Mouse (Mus musculus) intestine, embryonic 14.5 days (tissue): ENCODE measurements around the gene Arhgef6. TPM values are rescaled to one million over a fixed set of nuclear protein-coding genes. Genes with fewer than 3 reads are reported as not detected.

Experiments used
- ATAC-seq: fragments of 200-750 bp; cut with Nextera tagmentation; replicated peaks from 2 replicates; pipeline ENCODE4 v1.8.0; 2017; ENCODE audit warnings: low read depth, moderate number of reproducible peaks, moderate TSS enrichment, moderate library complexity; ENCODE audit not compliant: low FRiP score, low TSS enrichment
- DNase-seq: peaks from one replicate; pipeline ENCODE4 v3.0.0-alpha.2; 2018; ENCODE audit warnings: low spot score
- H3K27ac ChIP-seq: fragments of 300-500 bp; sonication (generic); 2 replicates; pipeline ENCODE4 v1.5.1; 2014; ENCODE audit warnings: low read depth, mild to moderate bottlenecking, control low read depth
- H3K27me3 ChIP-seq: fragments of 300-500 bp; sonication (generic); replicated peaks from 2 replicates; pipeline ENCODE4 v1.6.1; 2014; ENCODE audit warnings: low read length, control low read depth; ENCODE audit not compliant: control insufficient read depth, insufficient read depth
- H3K36me3 ChIP-seq: fragments of 300-500 bp; sonication (generic); 2 replicates; pipeline ENCODE4 v1.6.1; 2014; ENCODE audit warnings: low read length, control low read depth; ENCODE audit not compliant: control insufficient read depth, insufficient read depth
- H3K4me1 ChIP-seq: fragments of 300-500 bp; sonication (generic); replicated peaks from 2 replicates; pipeline ENCODE4 v1.6.1; 2014; ENCODE audit warnings: low read length, control low read depth, mixed read lengths; ENCODE audit not compliant: control insufficient read depth, insufficient read depth
- H3K4me2 ChIP-seq: fragments of 300-500 bp; sonication (generic); 2 replicates; pipeline ENCODE4 v1.6.1; 2014; ENCODE audit warnings: low read length
- H3K4me3 ChIP-seq: fragments of 300-500 bp; sonication (generic); 2 replicates; pipeline ENCODE4 v1.5.1; 2014; ENCODE audit warnings: low read depth, low read length, control low read depth, mixed read lengths
- H3K9ac ChIP-seq: fragments of 300-500 bp; sonication (generic); 2 replicates; pipeline ENCODE4 v1.6.1; 2014; ENCODE audit warnings: mild to moderate bottlenecking, low read length
- H3K9me3 ChIP-seq: fragments of 300-500 bp; sonication (generic); 2 replicates; pipeline ENCODE4 v1.6.1; 2016; ENCODE audit warnings: low read length, control low read depth; ENCODE audit not compliant: control insufficient read depth
- WGBS: fragments of 180-500 bp; shearing (Covaris S2); extraction: QIAGEN DNeasy Blood & Tissue Kit; methylation state at CpG from one replicate; pipeline ENCODE4 v1.1.7; 2014; 5-methylcytosine and 5-hydroxymethylcytosine counted together
- polyA plus RNA-seq: library from polyadenylated mRNA; unstranded; fragments of >200 nt; fragmentation: Nextera tagmentation; extraction: Ambion mirVana; gene quantifications from 2 replicates; pipeline ENCODE4 v1.2.1, GENCODE M21; 2014

Gene Arhgef6
- polyA plus RNA-seq, 1 experiment from 2014 or later = 5.1 TPM

GRCm38 (mm10) chrX:57324891-57325290, 13.6 kb downstream of the Arhgef6 start:
- Histone ChIP-seq H3K27me3 (no peaks in the 10 kb centered on the region), H3K4me3 (no peak overlapping the region), H3K9ac (no peak overlapping the region), H3K36me3 (no peaks in the 10 kb centered on the region), H3K4me2 (no peak overlapping the region), H3K9me3 (no peaks in the 10 kb centered on the region), H3K27ac (no peak overlapping the region), H3K4me1 (no peaks in the 10 kb centered on the region)
- WGBS = 76% methylated on average over 6 of the region's 6 CpGs
- no peak for ATAC-seq
- no peak for DNase-seq

- Histone ChIP-seq H3K36me3 (no peaks in the 10 kb centered on the region), H3K27me3 (no peaks in the 10 kb centered on the region), H3K27ac (no peak overlapping the region), H3K4me2 (no peak overlapping the region), H3K9me3 (no peaks in the 10 kb centered on the region), H3K9ac (no peak overlapping the region), H3K4me3 (no peak overlapping the region), H3K4me1 (no peaks in the 10 kb centered on the region)
- WGBS = 77% methylated on average over 5 of the region's 5 CpGs
- no peak for DNase-seq
- ATAC-seq = no peak
These were observed 26.5 kb downstream of the Arhgef6 start for GRCm38 (mm10) chrX:57312066-57312465.

- Histone ChIP-seq H3K27ac (no peak overlapping the region), H3K27me3 (no peaks in the 10 kb centered on the region), H3K9ac (no peak overlapping the region), H3K4me1 (no peaks in the 10 kb centered on the region), H3K4me2 (no peak overlapping the region), H3K4me3 (no peak overlapping the region), H3K36me3 (no peaks in the 10 kb centered on the region), H3K9me3 (no peaks in the 10 kb centered on the region)
- WGBS = 69% methylated on average over 2 of the region's 2 CpGs
- ATAC-seq (no peak), DNase-seq (no peak)
These were observed 28.5 kb downstream of the Arhgef6 start for GRCm38 (mm10) chrX:57309993-57310392.

- H3K4me3 ChIP-seq = no peak overlapping the region
- no peak overlapping the region for H3K4me2 ChIP-seq
- 92% methylated on average over 6 of the region's 6 CpGs for WGBS
- no peak for DNase-seq
- H3K4me1 ChIP-seq = no peaks in the 10 kb centered on the region
- H3K9me3 ChIP-seq = no peaks in the 10 kb centered on the region
- H3K27me3 ChIP-seq = no peaks in the 10 kb centered on the region
- no peak overlapping the region for H3K27ac ChIP-seq
- H3K9ac ChIP-seq = no peak overlapping the region
- ATAC-seq = no peak
- no peaks in the 10 kb centered on the region for H3K36me3 ChIP-seq
These were observed 31.8 kb downstream of the Arhgef6 start for GRCm38 (mm10) chrX:57306747-57307146.

GRCm38 (mm10) chrX:57304784-57305287, 33.7 kb downstream of the Arhgef6 start:
- 63% methylated on average over 3 of the region's 3 CpGs for WGBS
- Histone ChIP-seq H3K27me3 (no peaks in the 10 kb centered on the region), H3K36me3 (no peaks in the 10 kb centered on the region), H3K4me2 (no peak overlapping the region), H3K27ac (no peak overlapping the region), H3K4me3 (no peak overlapping the region), H3K9ac (no peak overlapping the region), H3K4me1 (no peaks in the 10 kb centered on the region), H3K9me3 (no peaks in the 10 kb centered on the region)
- ATAC-seq (no peak), DNase-seq (no peak)

- no peaks in the 10 kb centered on the region for H3K36me3 ChIP-seq
- no peaks in the 10 kb centered on the region for H3K9me3 ChIP-seq
- ATAC-seq (no peak), DNase-seq (no peak)
- H3K4me3 ChIP-seq = no peak overlapping the region
- no peak overlapping the region for H3K4me2 ChIP-seq
- no peaks in the 10 kb centered on the region for H3K27me3 ChIP-seq
- 67% methylated on average over 8 of the region's 8 CpGs for WGBS
- no peaks in the 10 kb centered on the region for H3K4me1 ChIP-seq
- H3K27ac ChIP-seq = no peak overlapping the region
- H3K9ac ChIP-seq = no peak overlapping the region
These were observed 35.2 kb downstream of the Arhgef6 start for GRCm38 (mm10) chrX:57303188-57303878.

- Histone ChIP-seq H3K27me3 (no peaks in the 10 kb centered on the region), H3K4me1 (no peaks in the 10 kb centered on the region), H3K9ac (no peak overlapping the region), H3K4me2 (no peak overlapping the region), H3K36me3 (no peaks in the 10 kb centered on the region), H3K9me3 (no peaks in the 10 kb centered on the region), H3K27ac (no peak overlapping the region), H3K4me3 (no peak overlapping the region)
- WGBS = 42% methylated on average over 7 of the region's 7 CpGs
- ATAC-seq = no peak
- no peak for DNase-seq
These were observed 39.6 kb downstream of the Arhgef6 start for GRCm38 (mm10) chrX:57298946-57299345.

GRCm38 (mm10) chrX:57288458-57288857, 50.1 kb downstream of the Arhgef6 start:
- Histone ChIP-seq H3K4me2 (no peak overlapping the region), H3K4me1 (no peaks in the 10 kb centered on the region), H3K9ac (no peak overlapping the region), H3K27ac (no peak overlapping the region), H3K9me3 (no peaks in the 10 kb centered on the region), H3K27me3 (no peaks in the 10 kb centered on the region), H3K36me3 (no peaks in the 10 kb centered on the region), H3K4me3 (no peak overlapping the region)
- WGBS = 66% methylated on average over 3 of the region's 3 CpGs
- no peak for ATAC-seq
- no peak for DNase-seq

- ATAC-seq = no peak
- Histone ChIP-seq H3K9ac (no peak overlapping the region), H3K4me2 (no peak overlapping the region), H3K27me3 (no peaks in the 10 kb centered on the region), H3K4me3 (no peak overlapping the region), H3K27ac (no peak overlapping the region), H3K9me3 (no peaks in the 10 kb centered on the region), H3K36me3 (no peaks in the 10 kb centered on the region), H3K4me1 (no peaks in the 10 kb centered on the region)
- WGBS = 60% methylated on average over 9 of the region's 9 CpGs
- DNase-seq = no peak
These were observed 52.2 kb downstream of the Arhgef6 start for GRCm38 (mm10) chrX:57286281-57286680.
